Mouse (Mus musculus) gonadal fat pad, adult 2 months (tissue): Measurements from ENCODE around the gene Tmod1. TPM values are rescaled to one million over a fixed set of nuclear protein-coding genes. Genes with fewer than 3 reads are reported as not detected.

Experiments
- DNase-seq: peaks from one replicate; pipeline ENCODE4 v3.0.0-alpha.2; 2012; ENCODE audit warnings: low read depth
- polyA plus RNA-seq: library from polyadenylated mRNA; depleted of rRNA; stranded (reverse); fragments of >200 nt; gene quantifications from 2 replicates; pipeline ENCODE4 v1.2.3, GENCODE M21; 2012; rRNA removed

The Tmod1 gene
- polyA plus RNA-seq, result 4.2 and 6.5 TPM in 2 replicates

DNA sequence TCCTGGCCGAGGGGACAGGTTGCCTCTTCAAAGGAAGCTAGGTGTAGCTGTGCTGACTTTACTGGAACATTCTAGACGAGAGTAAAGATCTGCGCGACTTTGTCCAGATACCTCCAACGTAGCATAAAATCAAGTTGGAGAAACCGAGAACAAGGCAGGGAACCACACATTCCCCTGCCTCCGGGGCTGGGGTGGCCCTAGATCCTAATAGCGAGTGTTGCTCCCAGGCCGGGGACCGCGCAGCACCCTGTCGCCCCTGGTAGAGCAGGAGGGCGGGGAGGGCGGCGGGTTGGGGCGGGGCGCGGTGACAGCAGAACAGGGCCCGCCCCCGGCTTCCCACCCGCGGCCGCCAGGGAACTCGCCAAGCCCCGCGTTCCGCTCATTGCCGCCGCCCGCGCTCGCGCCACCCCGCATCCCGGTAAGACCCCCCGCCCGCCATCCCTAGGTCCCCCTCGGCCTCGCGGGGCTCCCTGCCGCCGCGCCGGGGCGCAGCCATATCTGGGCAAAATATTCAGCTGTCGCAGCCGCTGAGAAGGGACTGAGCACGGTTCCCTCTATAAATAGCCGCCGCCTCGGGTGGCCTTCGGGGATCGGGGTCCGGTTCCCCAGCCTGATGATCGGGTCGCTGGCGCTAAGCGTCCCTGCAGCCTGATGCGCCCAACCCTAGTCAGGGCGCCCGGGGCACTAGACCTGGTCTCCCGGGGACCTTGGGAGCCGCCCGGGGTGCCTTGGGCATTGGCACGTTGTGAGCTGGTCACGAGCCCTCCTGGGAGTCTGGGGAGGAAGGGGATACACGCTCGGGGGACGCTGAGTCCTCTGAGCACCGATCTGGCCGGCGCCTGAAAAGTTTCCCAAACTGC is at the start of gene Tmod1:
Tmod1 (plus strand) TSS at position 44 of the 860 bp plus-strand sequence.
- no peak for DNase-seq

- DNase-seq, result no peak
These were observed 48.2 kb upstream of the Tmod1 start for GRCm38 (mm10) chr4:45990427-45991135.

- DNase-seq, result no peak
These were observed 40.2 kb upstream of the Tmod1 start for GRCm38 (mm10) chr4:45998536-45998935.

- DNase-seq, result no peak
These were observed 30.5 kb upstream of the Tmod1 start for GRCm38 (mm10) chr4:46008142-46008793.

DNA sequence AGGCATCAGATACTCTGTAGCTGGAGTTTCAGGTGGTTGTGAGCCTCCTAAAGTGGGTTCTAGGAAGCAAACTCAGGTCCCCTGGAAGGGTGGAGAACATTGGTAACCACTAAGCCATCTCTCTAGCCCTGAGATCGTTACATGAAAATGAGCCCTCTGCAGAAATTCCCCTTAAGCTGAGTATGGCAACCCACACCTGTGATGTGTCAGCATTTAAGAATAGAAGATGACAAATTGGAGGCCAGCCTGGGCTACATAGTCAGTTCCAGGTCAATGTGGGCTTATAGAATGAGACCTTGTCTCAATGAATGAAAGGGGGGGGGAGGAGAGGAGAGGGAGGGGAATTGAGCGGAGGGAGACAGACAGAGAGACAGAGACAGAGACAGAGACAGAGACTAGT is 27.0 kb upstream of the Tmod1 start:
- no peak for DNase-seq

- no peak for DNase-seq
These were observed 23.1 kb upstream of the Tmod1 start for GRCm38 (mm10) chr4:46015605-46016004.

GRCm38 (mm10) chr4:46023021-46023481 is 15.7 kb upstream of the Tmod1 start:
- DNase-seq, result no peak

- DNase-seq, result no peak
These were observed 12.8 kb upstream of the Tmod1 start for GRCm38 (mm10) chr4:46025893-46026292.

- no peak for DNase-seq
These were observed 10.5 kb upstream of the Tmod1 start for GRCm38 (mm10) chr4:46028224-46028623.

DNA sequence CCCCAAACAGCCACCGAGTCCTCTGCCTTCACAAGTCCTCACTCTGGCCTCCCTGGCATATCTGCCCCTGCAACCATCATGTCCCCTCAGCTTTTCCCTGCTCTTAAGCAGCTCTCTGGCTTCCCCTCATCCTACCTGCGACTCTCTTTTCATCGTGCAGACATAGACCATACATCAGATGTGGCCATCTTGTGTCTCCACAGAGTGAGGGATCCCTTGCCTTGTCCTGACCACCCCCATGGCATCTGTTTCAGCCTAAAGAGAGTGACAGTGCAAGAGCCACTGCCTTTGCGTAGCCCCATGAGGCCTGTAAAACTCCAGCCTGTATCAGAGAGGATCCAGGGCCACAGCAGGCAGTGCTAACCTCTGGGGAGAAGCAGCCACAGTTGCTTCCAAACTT is 10.0 kb upstream of the Tmod1 start:
- DNase-seq, result no peak

GRCm38 (mm10) chr4:46029552-46029951 is 9.2 kb upstream of the Tmod1 start:
- no peak for DNase-seq

DNA sequence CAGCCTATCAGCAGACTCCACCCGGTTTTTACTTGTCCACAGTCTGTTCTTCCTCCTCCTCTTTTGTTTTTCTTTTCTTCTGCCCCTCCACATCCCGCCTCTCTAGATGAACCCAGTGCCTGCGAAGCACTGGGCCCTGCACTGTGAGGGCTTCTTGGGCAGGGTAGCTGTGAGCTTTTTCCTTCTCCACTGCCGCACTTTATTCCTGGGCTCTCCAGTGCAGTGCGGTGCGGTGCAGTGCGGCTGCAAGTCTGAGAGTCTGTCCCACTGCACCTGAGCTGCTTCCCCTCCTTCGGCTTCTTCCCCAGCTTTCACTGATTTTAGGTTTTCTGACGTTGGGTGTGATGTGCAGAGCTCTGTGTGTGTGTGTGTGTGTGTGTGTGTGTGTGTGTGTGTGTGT is 6.3 kb upstream of the Tmod1 start:
- no peak for DNase-seq

DNA sequence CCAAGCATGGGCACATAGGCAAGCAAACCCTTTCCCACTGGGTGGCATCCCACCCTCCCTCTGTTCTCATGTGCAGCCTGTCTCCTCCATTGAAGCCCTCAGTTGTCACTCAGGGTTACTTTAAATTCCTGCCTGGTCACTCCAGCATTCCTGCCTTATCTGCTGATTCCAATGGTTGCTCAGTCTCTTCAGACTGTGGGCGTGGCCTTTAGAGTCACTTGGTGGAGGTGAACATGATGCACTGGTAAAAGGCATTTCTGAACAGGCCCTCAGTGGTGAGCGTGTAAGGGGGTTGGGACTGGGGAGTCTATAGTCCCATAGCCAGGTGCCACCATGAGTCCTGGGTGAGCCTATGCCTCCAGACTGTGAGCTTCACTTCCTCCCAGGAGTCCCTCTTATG is 5.5 kb upstream of the Tmod1 start:
- no peak for DNase-seq

DNA sequence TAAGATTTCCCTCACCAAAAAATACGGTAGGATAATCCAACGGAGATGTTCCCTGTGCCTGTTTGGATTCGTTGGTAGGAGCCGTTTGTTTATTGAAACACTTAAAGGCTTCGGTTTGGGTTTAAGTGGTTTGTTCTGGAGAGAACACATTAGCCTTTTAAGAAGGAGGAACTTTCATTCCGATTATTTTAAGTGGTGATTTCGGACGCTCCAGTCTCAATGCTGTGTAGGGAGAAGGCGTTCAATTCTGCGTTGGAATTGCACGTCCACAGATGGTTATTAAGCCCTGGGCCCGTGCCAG is 194 bp upstream of the Tmod1 start:
- no peak for DNase-seq

DNA sequence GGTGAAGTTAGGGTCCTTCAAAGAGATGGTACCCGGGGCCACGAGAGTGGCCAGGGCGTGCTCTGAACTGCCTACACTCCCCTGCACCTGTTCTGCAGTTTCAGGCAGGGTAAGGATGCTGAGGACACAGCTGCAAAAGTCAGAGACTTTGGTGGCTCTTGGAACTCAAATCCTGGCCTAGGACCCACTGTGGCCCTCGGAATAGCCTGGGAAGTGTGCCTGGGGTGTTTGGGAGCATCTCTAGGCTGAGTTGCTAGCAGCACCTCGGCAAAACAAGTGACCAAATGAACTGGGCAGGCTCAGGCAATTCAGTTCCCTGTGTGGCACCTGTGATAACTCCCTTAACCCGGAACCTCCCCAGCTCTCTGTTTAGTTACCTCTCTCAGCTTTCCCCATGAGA is 1.2 kb downstream of the Tmod1 start:
- no peak for DNase-seq

DNA sequence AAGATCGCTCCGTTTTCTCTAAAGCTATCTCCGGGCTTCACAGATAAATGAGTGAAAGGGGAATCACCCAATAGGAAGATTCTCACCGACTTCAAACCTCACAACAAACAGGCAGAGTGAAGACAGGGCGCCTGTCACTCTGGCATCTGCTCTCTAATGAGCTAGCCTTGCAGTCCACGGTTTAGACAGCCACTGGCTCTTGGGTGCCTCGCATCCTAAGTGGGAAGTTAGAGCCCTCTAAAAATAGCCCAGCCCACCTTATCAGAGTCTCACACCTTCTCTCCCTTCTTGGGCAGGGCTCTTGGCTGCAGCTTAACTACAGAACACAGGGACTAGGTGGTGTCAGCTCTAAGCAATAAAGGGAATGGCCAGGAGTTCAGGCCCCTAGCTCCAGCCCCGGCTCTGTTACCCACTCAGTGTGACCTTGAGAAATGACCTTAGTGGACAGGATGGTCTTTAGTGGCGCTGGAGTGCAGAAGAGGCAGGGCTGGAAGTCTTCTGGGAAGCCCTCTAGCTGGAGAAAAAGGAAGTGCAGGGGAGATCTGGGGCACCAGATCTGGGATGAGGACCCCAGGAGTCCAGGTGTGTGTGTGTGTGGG is 2.0 kb downstream of the Tmod1 start:
- no peak for DNase-seq

- DNase-seq, result no peak
These were observed 3.2 kb downstream of the Tmod1 start for GRCm38 (mm10) chr4:46041761-46042504.

DNA sequence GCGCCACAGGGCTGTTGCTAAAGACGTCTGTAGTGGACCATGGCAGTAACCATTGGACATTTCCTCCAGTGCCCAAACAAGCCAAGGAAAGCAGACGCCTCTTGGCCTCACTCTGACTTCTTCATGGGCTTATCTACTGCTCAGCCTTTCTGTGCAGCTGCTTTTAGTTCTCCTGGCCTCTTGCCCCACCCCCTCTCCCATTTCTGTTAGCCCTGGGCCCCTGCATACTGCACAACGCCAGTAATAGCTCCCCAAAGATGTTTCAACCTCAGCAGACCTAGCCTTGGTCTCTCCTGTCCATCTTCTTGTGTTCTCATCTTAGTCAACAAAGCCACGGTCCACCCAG is 3.7 kb downstream of the Tmod1 start:
- no peak for DNase-seq

GRCm38 (mm10) chr4:46043361-46043760 is 4.6 kb downstream of the Tmod1 start:
- DNase-seq, result no peak

- no peak for DNase-seq
These were observed 9.2 kb downstream of the Tmod1 start for GRCm38 (mm10) chr4:46047971-46048370.

DNA sequence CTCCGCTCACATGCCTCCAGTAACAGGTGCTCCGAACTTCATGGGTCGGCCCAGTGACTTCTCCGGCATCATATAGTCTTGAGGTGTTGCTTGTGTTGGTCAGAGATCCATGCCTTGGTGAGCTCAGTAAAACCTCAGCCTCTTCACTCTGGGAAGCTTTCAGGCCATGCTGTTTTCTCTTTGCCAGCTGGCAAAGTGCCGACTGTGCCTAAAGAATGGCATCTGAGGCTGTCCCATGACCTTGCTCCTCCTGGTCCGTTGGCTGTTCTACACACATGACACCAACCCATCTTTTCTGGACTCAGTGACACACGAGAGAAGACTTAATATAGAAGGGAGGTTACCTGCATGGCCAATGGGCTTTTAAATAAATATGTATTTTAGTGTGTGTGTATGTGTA is 9.7 kb downstream of the Tmod1 start:
- DNase-seq, result no peak
